Mouse (Mus musculus) E14TG2a.4 (cell line): ENCODE results near the gene Cyb5b.

ENCODE experiments used
- CTCF ChIP-seq: conservative IDR thresholded peaks from 2 replicates; pipeline ENCODE4 v1.5.1; 2014; ENCODE audit warnings: low read length
- POU5F1 ChIP-seq: IDR thresholded peaks from 2 replicates; pipeline ENCODE4 v1.6.1; 2014; ENCODE audit warnings: low read length, borderline replicate concordance

DNA sequence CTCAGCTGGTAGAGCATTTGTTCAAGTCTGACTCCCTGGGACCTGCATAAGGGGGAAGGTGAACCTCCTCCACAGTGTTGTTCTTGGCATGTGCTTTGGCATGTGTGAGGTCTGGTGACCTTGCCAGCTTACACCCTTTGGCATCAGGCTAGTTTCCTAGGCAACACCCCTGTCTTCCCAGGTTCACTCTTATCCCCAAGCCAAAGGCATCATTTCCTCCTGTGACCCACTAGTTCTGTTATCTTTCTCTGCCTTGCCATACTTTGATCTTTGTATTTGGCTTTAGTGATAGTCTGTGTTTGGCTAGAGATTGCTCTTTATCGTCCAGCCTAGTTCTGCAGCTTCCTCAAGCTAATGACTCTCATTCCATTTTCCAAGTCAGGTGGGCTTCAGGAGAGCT lies 7.4 kb downstream of the Cyb5b start:
- no peak for TF ChIP-seq CTCF
- no peak for TF ChIP-seq POU5F1
